Comparison of ENCODE assay signal across 9 mouse cellular contexts in the genomic region with DNA sequence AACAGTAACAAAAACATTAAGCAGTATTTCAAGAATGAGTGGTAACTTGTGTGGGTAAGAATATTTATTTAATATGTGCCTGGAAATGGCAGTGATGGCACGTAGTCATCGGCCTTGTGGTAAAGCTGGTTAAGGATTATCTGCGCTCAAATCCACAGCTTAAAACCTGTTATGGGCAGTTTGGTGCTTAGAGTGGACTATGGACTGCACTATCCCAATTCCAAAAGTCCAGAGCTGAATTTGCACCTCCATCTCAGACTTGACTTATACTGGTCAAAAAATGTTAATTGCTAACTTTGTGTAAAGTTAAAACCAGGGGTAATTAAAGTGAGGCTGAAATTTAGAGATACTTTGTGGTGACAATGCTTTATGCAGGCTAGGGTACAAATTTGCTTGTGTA. TPM values are rescaled to one million over a fixed set of nuclear protein-coding genes. Genes with fewer than 3 reads are reported as not detected.
DNase-seq lines count a peak whose midpoint lies in the region; ATAC-seq and TF ChIP-seq lines count a peak whose summit lies in the region.
"Had no signal": no experiment of that assay in that cellular context is flagged by ENCODE, and none has a peak within 500 bp of the region (broad histone marks: within the 10 kb centered on the region; RNA-seq: fewer than 3 reads in every experiment).

No protein-coding gene starts in this region.

- no peaks in the 10 kb centered on the region for H3K27me3 ChIP-seq in lung, embryonic 15.5 days
- no peaks in the 10 kb centered on the region for H3K27me3 ChIP-seq in embryonic facial prominence, embryonic 13.5 days
- H3K27me3 ChIP-seq in kidney, adult 2 months (replicated peaks; ENCODE audit: control insufficient read depth, insufficient read depth, low read length), result no peaks in the 10 kb centered on the region
- no peaks in the 10 kb centered on the region for H3K27me3 ChIP-seq in liver, embryonic 16.5 days (ENCODE audit: control insufficient read depth, insufficient read depth, low read depth, low read length)

- peak overlapping the region; percentile 95 for H3K4me3 ChIP-seq in lung, embryonic 15.5 days
- H3K4me3 ChIP-seq in embryonic facial prominence, embryonic 13.5 days, result peak overlapping the region; percentile 87; the same call in 1 of the 2 replicates
- no peak overlapping the region; the same call in 1 of the 2 replicates for H3K4me3 ChIP-seq in kidney, adult 2 months (ENCODE audit: insufficient read depth, low read depth, low read length)
- peak overlapping the region; percentile 65 for H3K4me3 ChIP-seq in liver, embryonic 16.5 days (ENCODE audit: low read depth, low read length)

- no peak for ATAC-seq in lung, embryonic 15.5 days (ENCODE audit: borderline replicate concordance, extremely low read depth, low FRiP score, low TSS enrichment)
- no peak for ATAC-seq in embryonic facial prominence, embryonic 13.5 days (ENCODE audit: insufficient number of reproducible peaks, insufficient read depth, low FRiP score, low TSS enrichment, low read depth)
- no peak for ATAC-seq in liver, embryonic 16.5 days (ENCODE audit: low read depth)

- DNase-seq in lung, postnatal 14 days, result no peak
- DNase-seq in kidney, adult 2 months, result peak; percentile 89
- no peak for DNase-seq in right cerebral cortex, adult 18-20 months
- no peak for DNase-seq in urinary bladder, postnatal 4 days (ENCODE audit: low spot score in 2 of 2)
- DNase-seq: cerebellum, adult 8-10 months; gastrocnemius, postnatal 25 days had no signal

- no peak overlapping the region; the same call in 1 of the 2 replicates for H3K27ac ChIP-seq in lung, embryonic 15.5 days
- H3K27ac ChIP-seq in embryonic facial prominence, embryonic 13.5 days, result no peak overlapping the region
- peak overlapping the region; percentile 97; the same call in 1 of the 2 replicates for H3K27ac ChIP-seq in kidney, adult 2 months (ENCODE audit: insufficient read depth, low read depth, low read length)
- H3K27ac ChIP-seq in liver, embryonic 16.5 days (ENCODE audit: low read length), result peak overlapping the region; percentile 82

- peak overlapping the region; percentile 43 for H3K9ac ChIP-seq in lung, embryonic 15.5 days
- no peak overlapping the region for H3K9ac ChIP-seq in embryonic facial prominence, embryonic 13.5 days
- peak overlapping the region; percentile 66 for H3K9ac ChIP-seq in liver, embryonic 16.5 days (ENCODE audit: low read depth, low read length)

- H3K4me2 ChIP-seq in lung, embryonic 15.5 days, result peak overlapping the region; percentile 71
- peak overlapping the region; percentile 69 for H3K4me2 ChIP-seq in embryonic facial prominence, embryonic 13.5 days
- peak overlapping the region; percentile 84 for H3K4me2 ChIP-seq in liver, embryonic 16.5 days (ENCODE audit: low read depth, low read length)

- H3K36me3 ChIP-seq in lung, embryonic 15.5 days, result peaks cover 10% of the 10 kb centered on the region; the same call in 1 of the 2 replicates
- peaks cover 2% of the 10 kb centered on the region for H3K36me3 ChIP-seq in embryonic facial prominence, embryonic 13.5 days
- no peaks in the 10 kb centered on the region for H3K36me3 ChIP-seq in kidney, adult 2 months (ENCODE audit: control insufficient read depth, insufficient read depth, low read length)
- peaks cover 20% of the 10 kb centered on the region for H3K36me3 ChIP-seq in liver, embryonic 16.5 days (ENCODE audit: control insufficient read depth, insufficient read depth)

- no peaks in the 10 kb centered on the region for H3K9me3 ChIP-seq in lung, embryonic 15.5 days
- H3K9me3 ChIP-seq in embryonic facial prominence, embryonic 13.5 days, result no peaks in the 10 kb centered on the region
- no peaks in the 10 kb centered on the region for H3K9me3 ChIP-seq in liver, embryonic 16.5 days (replicated peaks; ENCODE audit: control insufficient read depth, low read length)

- no peak for TF ChIP-seq POLR2A in kidney, adult 2 months (IDR thresholded peaks at IDR 0.05; ENCODE audit: low read depth, low read length)

- peaks cover 35% of the 10 kb centered on the region for H3K4me1 ChIP-seq in lung, embryonic 15.5 days
- peaks cover 33% of the 10 kb centered on the region for H3K4me1 ChIP-seq in embryonic facial prominence, embryonic 13.5 days
- peaks cover 8% of the 10 kb centered on the region; the same call in 1 of the 2 replicates for H3K4me1 ChIP-seq in kidney, adult 2 months (ENCODE audit: control insufficient read depth, insufficient read depth, low read length)
- H3K4me1 ChIP-seq in liver, embryonic 16.5 days (ENCODE audit: control insufficient read depth, low read depth, low read length), result peaks cover 32% of the 10 kb centered on the region

- no peak for TF ChIP-seq CTCF in kidney, adult 2 months (conservative IDR thresholded peaks at IDR 0.05; ENCODE audit: insufficient read depth, insufficient read length, low read depth, low read length)

- WGBS in lung, embryonic 15.5 days, result 86% methylated on average over 3 of the region's 3 CpGs
- 91% methylated on average over 3 of the region's 3 CpGs for WGBS in embryonic facial prominence, embryonic 13.5 days
- WGBS in kidney, adult 2 months, result 43% methylated on average over 3 of the region's 3 CpGs
- 16% methylated on average over 3 of the region's 3 CpGs for WGBS in liver, embryonic 16.5 days (ENCODE audit: insufficient replicate concordance)

RNA-seq across cellular contexts. Expression of gene Cks2, which starts 2.7 kb away (rescaled TPM):
- 341 and 380 TPM in 2 replicates for polyA plus RNA-seq in lung, embryonic 15.5 days (2015; fragmentation: Nextera tagmentation; extraction: Ambion mirVana)
- polyA plus RNA-seq in embryonic facial prominence, embryonic 13.5 days (2015; fragmentation: Nextera tagmentation; extraction: Ambion mirVana), result 328 and 339 TPM in 2 replicates
- 34.8 and 36.5 TPM in 2 replicates for polyA plus RNA-seq in kidney, adult 2 months (2012; rRNA removed)
- polyA plus RNA-seq in liver, embryonic 16.5 days (2015; fragmentation: Nextera tagmentation; extraction: Ambion mirVana), result 330 and 390 TPM in 2 replicates

RNA-seq across cellular contexts. Expression of gene Secisbp2, which starts 3.7 kb away (rescaled TPM):
- 23.9 and 31.1 TPM in 2 replicates for polyA plus RNA-seq in lung, embryonic 15.5 days (2015; fragmentation: Nextera tagmentation; extraction: Ambion mirVana)
- polyA plus RNA-seq in embryonic facial prominence, embryonic 13.5 days (2015; fragmentation: Nextera tagmentation; extraction: Ambion mirVana), result 36.1 and 38.3 TPM in 2 replicates
- polyA plus RNA-seq in kidney, adult 2 months (2012; rRNA removed), result 23.4 and 26.1 TPM in 2 replicates
- polyA plus RNA-seq in liver, embryonic 16.5 days (2015; fragmentation: Nextera tagmentation; extraction: Ambion mirVana), result 11.6 and 13.6 TPM in 2 replicates

Comparison
In these comparisons a context has a peak if more than half of its experiments do, and no peak if none do; other contexts are left out.
1. H3K27ac ChIP-seq: peak in kidney, adult 2 months (single experiment) and liver, embryonic 16.5 days (single experiment); none in lung, embryonic 15.5 days (single experiment) and embryonic facial prominence, embryonic 13.5 days (single experiment).
2. Peak in every context shown above with its lines, with median percentiles within 50 percentile points of each other: H3K4me2 ChIP-seq.